Mouse (Mus musculus): ENCODE results near the gene Snf8.

Gene Snf8

DNA sequence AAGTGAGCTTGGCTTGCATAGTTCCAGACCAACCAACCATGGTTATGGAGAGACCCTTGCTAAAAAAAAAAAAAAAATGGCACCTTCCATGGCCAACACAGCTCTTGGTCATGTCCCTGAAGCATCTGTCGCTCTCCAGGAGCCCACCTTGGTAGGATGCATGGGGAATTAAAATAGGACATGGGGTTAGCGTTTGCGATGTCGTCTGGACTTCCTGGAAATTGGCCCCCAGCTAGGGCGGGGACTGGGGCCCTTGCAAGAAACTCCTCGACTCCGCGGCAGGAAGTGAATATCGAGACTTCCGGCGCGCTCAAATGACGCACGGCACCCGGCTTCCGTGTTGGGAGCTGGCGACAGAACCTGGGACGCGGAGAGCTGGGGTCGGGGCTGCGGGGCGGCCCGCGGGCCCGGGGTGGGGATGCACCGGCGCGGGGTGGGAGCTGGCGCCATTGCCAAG is at the start of gene Snf8:
Gene Snf8, plus strand, starts transcription at position 290 of the 457 bp plus-strand sequence.
- in situ Hi-C loops (cut with MseI, MboI) = loop anchor here in 1 of 2 experiments (5.0 kb wide), 1 partner anchor 52 kb away; no protein-coding TSS in a partner anchor

DNA sequence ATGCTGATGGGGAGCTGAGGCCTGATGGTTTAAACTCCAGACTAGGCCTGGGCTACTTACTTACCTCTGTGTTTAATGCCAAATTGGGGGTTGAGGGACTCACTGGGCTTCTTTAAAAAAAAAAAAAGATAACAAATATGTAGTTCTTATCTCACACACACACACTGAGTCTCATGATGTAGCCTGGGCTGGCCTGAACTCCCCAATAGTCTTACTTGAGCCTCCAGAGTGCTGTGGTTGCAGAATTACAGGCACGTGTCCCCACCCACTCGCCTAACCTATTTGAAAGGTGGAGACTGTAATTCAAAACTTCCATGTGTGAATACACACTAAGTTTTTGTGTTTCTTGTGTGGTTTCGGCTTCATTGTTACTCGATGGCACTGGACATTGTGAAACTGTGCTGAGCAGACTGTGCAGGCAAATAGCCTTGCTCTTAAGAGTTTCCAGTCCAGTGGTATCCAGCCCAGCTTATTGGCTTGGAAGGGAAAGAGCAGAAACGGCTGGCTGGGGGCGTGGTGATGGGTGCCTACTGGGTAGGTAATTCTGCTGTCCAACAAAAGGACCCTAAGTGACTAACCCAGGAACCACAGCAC is 46.7 kb upstream of the Snf8 start:
- in situ Hi-C loops (cut with MseI, MboI) = no loop called here

DNA sequence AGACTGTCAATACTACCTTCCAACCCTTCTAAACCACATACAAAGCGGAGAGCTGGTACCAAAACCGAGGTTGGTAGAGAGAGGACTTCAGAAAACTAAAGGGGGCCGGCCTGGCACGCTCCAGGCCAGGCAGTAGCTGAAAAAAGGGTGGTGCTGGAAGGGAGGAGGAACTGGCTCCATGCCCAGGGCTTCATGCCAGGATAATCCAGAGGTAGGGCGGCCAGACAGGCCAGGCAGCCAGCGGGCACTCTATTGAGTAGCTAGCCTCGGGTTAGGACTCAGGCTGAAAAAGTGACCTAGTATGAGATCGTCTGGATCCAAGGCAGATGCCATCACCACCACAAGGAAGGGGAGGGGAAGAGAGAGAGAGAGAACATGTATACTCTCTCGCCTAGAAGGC is 46.2 kb upstream of the Snf8 start:
- in situ Hi-C loops (cut with MseI, MboI) = no loop called here

DNA sequence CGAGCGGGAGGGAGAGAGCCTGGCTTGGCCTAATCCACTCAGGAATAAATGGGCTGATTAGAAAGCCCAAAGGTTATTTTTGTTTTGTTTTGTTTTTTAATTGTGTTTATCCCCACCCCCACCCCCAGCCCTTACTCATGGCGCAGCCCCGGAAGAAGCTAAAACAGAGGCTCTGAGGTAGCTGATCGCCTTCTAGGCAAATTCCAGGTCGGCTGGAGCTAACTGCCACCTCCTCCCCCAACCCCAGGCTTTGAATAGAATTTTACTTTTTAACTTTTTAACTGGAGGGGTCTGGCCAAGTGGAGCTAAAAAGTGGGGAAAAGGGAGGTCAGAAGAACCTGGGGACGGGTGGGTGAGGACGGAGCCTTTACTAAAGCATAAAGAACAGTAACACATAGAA is 44.8 kb upstream of the Snf8 start:
- in situ Hi-C loops (cut with MseI, MboI) = no loop called here

DNA sequence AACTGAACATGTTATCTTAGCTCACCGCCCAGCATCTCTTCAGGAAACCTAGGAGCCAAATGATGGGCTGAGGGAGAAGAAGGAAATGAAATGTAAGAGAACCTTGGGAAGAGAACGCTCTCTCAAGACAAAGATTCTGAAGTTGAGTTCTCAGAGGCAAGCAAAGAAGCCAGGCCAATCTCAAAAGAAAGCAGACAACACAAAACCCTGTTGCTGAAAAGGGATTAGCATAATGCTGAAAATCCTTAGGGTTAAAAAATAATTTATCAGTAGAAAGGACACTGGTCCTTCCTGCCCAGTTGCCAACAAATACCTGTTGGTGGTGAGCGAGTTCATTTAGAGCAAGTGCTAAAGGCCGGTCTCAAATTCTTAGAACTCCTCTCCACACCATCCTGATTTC is 44.3 kb upstream of the Snf8 start:
- in situ Hi-C loops (cut with MseI, MboI) = no loop called here

DNA sequence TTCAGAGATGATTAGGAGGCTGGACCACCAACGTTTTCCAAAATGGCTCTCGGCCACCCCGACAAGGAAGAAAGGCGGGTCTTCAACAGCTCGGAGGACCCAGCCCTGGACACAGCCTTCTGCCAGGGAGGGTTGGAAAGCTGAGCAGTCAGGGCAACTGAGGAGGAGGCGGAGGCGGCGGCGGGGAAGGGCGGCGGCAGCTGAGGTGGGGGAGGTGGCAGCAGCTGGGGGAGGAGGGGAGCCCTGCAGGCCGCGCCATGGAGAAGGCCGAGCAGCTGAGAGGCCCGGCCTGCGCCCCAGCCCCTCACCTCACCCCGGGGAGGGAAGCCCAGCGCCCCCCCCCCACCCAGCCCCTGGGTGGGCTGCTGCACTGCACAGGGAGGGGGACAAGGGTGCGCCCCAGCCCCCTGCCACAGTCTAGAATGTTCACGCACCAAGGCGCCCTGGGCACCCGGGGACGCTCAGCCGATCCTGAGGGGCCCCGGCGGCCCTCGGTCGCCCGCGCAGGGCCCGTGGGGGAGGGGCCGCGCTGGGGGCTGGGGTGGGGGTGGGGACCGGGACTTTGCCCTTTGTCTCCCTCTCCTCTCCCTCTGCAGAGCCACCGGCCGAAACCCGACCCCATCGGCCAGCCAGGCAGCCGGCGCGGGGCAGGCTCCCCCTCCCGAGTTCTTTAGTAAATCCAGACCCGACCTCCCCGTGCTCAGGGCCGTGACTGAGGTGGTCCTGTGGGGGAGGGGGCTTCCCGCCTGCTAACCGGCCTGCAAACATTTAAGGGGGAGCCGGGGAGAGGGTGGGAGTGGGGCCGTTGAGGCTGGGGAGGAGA is 43.6 kb upstream of the Snf8 start:
- in situ Hi-C loops (cut with MseI, MboI) = no loop called here

DNA sequence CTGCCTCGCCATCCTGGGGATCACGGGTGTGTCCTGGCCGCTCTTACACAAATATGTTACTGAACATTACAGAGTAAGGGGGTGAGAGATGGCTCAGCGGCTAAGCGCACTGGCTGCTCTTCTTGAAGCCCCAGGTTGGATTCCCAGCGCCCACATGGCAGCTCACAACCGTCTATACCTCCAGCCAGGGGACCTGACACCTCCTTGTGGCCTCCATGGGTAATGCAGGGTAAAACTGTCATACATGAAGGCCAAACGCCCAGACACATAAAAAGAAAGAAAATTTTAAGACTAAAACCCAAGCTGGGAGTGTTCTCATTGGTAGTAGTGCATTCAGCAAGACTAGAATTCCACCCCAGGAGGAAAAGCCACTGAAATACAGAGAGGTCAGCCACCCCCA is 40.5 kb upstream of the Snf8 start:
- in situ Hi-C loops (cut with MseI, MboI) = no loop called here

DNA sequence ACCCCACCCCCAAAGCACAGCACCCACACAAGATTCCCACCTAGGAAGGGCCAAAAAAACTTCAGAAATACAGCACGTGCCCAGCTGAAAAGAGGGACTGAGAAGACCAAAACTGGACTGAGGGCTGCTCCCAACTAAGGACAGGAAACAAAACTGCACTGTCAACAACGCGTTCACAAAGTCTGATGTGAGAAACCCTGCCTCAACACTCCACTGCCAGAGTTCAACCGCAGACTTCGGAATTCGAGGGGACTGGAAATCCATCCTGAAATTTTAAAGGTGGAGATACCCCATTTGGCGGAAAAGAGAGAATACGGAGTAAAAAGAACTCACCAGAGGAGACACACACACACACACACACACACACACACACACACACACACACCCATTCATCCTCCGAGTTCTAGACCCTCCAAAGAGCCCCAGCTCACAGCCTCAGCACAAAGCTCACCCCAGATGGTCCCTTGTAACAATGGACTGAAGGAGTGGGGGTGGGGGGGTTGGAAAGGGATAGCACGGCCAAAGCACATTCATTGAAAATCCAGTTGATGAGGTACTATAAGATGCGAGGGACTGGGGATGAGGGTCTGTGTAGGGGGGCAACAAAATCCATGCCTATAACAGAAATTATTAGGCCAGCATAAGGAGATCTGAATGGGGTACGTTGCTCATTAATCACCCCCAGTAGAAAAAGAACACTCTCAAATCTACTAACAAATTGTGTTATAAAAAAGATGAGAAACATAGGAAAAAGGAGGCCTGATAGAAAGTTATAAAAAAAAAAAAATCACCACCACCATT is 31.4 kb upstream of the Snf8 start:
- in situ Hi-C loops (cut with MseI, MboI) = no loop called here

DNA sequence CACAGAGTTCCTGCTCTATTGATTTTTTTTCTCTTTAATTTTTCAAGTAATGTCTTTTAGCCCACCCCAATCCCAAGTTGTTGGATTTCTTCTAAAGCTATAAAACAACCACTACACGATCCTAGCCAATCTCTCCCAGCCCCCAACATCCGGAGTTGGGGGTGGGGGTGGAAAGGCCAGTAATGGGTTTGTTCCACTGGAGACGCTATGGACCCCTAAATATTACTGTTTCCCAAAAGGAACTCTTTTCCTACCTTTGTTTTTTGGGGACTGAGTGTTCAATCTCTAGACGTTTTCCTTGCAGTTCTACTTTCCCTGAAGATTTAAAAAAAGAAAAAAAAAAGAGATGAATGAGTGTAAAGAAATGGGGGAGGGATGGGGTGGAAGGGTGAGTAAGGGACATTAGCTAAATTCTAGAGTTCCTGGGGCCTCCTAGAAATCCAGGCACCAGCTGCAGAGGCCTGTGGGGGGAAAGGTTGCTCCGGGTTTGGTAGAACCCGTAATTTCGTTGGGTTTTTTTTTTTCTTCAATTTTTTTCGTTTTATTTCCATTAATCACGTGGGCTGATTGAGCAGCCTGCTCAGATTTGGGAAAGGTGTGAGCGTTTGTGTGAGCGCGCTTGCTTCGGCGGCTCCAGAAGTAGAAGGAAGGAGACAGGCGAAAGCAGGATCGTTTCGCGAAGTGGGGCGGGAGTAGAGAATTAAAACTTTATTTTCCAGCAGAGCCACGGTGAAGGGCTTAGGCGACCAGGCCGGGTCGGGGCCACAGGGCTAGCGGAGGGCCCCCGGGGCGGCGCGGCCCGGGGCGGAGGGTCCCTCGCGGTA is 30.5 kb upstream of the Snf8 start:
- in situ Hi-C loops (cut with MseI, MboI) = no loop called here

DNA sequence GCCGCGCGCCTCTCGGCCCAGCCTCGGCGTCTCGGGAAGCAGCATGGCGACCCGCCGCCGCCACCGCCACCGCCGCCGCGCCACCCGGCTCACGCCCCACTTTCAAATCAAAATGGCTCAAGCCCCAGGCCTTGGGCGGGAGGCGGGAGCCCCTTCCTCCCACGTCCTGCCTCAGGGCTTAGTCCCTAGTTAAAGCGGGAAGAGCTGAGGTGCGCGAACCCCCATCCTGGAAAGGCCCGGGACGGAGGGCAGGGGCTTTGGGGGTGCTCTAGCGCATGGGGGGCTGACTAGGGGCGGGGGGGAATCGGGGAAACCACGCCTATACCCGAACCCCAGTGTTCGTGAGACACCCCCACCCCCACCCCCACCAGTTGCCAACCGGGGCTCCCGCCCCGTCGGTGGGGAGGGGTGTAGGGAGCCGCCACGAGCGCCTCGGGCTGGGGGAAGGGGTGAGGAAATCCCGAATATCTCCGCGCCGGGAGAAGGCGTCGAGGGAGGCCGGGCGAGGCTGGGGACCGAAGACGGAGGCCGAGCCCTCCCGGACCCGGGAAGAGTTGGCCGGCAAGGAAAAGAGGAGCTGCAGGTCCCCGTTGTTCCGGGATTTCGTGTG is 29.8 kb upstream of the Snf8 start:
- in situ Hi-C loops (cut with MseI, MboI) = no loop called here

DNA sequence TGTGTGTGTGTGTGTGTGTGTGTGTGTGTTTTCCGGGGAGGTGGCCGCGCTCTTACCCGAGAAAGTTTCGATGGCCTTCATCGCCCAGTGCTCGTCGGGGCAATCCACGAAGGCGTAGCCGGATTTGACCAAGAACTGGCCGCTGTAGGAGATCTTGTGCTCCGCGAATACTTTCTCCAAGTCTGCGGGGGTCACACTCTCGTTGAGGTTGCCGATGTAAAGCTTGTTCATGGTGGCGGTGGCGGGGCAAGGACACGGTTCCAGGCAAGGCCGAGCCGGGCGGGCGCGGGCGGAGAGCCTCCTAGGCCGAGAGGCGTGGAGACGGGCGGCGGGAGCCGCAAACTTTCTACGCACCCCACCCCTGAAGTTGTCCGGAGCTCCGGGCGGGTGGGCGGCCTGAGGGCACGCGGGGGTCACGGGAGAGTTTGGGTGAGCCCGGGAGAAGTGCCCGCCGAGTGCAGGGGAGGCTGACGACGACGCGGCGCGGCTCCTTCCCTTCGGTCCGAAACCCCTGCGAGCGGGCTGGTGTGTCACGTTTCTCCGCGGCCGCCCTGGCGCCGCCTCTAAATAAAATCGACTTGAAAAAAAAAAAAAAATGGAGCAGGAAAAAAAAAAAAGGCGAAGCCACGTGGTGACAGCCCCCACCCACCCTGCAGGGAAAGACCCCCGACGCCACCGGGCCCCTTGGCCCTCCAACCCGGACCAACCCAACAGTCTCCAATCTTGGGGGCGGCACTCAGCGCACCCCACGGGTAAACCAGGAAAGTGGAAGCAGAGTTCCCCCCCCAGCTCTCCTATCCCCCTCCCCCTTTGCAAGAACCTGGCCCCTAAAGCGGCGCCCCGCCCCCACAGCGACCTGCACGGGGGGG is 29.0 kb upstream of the Snf8 start, which contains the start of gene Igf2bp1:
Gene Igf2bp1, minus strand, starts transcription at position 538 of the 869 bp plus-strand sequence.
- in situ Hi-C loops (cut with MseI, MboI) = no loop called here

DNA sequence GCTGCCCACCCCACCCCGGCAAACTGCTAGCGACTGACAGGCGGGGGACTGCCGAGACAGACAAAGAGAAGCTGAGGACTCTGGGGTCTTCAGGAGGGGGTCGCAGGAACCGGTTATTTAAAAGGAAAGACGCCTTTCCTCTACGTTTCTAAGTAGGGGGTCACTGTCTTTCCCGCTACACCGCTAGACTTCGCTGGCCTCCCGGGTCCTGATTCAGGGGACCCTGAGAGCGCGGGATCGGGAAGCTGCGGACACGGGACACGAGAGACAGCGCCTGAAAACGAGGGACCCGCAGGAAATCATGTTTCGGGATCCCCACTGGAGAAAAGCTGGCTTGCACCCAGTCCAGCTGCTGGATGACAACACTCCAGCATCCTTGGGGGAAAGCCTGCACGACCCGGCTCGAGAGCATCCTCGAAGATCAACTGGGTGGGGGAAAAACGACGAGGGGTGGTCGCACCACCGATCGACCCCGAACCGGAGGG is 28.3 kb upstream of the Snf8 start:
- in situ Hi-C loops (cut with MseI, MboI) = no loop called here

DNA sequence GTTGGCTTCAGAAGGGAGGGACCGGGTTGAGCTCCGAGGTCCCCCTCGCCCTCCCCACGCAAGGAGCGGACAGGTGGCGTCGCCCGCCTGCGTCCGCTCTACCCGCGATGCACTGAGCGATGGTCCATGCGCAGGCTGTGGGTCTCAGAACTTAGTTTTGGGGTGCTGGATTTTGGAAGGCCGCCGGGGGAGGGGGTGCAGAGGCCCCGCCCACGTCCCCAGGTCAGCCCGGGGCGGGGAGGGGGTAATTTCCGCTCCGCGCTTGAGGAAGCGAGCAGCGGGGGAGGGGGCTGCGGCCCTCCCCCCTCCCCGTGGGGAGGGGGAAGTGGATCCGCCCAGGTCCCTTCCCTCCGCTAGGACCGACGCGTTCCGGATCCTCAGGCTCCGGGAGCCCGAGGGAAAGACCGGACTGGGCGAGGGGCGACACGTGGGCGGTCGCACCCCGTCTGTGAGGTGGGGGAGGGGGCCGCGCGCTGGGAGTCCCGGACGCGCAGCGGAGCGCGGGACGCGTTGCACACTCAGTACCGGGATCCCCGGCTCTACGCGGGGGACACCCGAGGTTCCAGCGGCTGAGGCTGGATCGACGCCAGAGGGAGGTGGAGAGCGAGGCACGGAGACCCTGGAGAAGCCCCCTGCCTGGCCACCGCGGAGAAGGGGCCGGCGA is 27.7 kb upstream of the Snf8 start:
- in situ Hi-C loops (cut with MseI, MboI) = no loop called here

DNA sequence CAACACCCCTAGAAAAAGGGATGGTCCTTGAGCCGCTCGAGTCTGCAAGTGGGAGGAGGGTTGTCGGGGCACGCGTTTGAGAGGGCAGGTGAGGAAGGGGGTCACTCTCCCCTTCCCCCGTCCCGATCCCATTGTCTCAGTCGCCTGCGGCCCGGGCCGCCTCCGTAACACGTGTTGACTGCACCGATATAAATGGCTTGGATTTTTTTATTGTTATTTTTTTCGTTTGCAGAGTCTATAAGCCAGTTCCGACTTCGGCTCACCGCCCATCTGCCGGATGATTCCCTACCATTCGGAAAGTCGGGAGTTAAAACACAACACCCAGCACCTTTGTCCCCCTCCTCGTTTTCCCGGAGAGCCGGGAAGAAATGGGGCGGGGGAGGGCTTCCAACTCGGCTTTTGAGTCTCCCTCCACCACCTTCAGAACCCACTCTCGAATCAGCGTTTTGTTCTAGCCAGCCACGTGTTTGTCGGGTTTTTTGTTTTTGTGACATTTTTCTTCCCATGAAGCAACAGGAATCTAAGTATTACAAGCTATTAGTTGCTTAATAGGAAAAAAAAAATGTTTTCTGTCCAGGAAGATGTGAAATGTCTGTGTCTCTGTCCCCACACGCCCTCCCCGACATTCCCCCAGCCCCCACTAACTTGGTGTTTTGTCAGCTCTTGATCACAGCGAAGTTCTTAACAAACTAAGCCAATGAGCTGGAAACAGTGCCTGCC is 27.0 kb upstream of the Snf8 start:
- in situ Hi-C loops (cut with MseI, MboI) = no loop called here

DNA sequence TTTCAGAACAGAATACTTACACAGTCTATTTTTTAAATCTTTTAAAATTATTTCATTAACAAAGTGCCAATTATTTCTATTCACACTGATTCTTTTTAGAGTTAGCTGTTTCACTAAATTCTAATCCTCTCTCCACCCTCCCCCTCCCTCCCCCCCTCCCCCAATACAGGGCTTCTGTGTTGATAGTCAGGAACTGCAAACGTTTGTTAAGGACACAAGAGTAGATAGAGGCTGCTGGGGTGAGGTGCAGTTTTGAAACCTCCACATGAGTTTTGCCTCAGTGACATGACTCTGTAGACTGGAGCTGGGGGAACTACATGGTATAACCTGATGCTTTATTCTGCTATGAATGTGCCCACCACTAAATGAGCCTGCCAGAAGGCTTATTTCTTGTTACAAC is 25.9 kb upstream of the Snf8 start:
- in situ Hi-C loops (cut with MseI, MboI) = no loop called here

DNA sequence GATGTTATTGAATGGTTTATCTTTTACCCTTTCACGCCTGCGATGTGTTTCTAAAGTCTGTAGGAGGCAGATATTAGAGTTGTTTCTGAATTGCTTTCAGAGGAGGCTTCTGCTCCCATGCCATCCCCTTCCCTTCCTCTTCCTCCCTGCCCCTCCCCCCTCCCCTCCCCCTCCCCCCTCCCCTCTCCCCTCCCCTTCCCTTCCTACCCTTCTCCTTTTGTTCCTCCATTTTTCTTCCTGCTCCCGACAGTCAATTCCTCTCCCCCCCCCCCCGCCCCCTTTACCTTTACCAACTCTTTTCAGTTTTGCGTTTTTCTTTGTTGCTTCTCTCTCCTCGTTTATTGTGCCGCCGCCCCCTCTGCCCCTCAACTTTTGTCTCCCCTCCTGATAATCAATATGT is 22.7 kb upstream of the Snf8 start:
- in situ Hi-C loops (cut with MseI, MboI) = no loop called here

DNA sequence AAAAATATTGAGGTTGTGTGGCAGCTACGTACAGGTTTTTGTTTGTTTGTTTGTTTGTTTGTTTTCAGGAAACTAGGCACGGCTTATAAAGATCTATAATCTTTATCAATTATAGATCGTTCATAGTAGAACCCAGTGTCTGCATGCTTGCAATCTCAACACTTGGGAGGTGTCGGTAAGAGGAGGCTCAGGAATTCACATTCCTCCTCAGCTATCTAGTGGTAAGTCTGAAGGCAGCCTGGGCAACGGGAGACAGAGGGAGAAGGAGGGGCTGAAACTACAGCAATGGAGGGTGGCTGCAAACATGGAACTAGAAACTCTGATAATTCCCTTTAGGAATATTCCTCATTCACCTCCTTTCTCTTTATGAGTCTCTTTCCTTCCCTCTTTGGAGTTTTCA is 19.3 kb upstream of the Snf8 start:
- in situ Hi-C loops (cut with MseI, MboI) = no loop called here

DNA sequence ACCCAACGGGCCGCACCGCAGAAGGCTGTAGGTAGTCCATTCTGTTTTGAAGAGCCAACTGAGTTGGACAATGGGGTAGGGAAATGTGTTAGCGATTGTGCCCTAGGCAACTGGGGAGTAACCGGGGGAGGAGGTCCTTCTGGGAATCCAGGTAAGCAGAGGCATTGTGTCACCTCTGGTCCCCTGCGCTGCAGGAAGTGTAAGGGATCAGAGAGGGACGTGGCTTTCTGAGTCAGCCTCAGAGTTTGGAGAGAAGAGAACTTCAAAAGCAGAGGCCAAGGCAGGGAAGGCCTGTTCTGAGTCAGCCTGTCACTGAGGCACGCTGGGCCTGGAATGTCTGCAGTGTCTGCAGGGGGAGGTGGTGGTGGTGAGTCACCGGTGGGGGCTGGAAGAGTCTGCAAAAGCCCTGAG is 16.7 kb upstream of the Snf8 start:
- in situ Hi-C loops (cut with MseI, MboI) = no loop called here

DNA sequence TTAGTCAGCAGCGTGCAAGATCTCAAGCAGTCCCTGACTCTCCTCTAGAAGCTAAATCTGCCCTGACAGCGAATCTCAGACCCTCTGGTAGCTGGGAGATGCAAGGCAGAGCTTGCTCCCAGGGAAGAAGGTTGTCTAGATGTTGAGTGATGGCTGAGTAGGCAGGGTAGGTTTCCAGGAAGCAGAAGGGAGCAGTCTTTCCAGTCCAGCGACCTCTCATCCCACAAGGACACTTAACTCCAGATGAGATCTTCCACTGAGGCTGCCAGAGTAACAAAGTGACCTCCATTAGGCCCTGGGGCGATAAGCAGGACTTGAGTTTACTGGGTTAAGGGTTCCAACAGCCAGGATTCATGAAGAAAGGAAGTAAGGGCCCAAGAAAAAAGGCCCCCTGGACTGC is 14.1 kb upstream of the Snf8 start:
- in situ Hi-C loops (cut with MseI, MboI) = no loop called here

Measured in mouse trophoblast stem cell (cell line).